Mouse (Mus musculus): Measurements from ENCODE around the gene Dse.

- TF ChIP-seq TAL1 (IDR thresholded peaks at IDR 0.05; ENCODE audit: low read length) (no peak), GATA1 (IDR thresholded peaks at IDR 0.05; ENCODE audit: low read length) (no peak)
These were observed 22.7 kb upstream of the Dse start for GRCm38 (mm10) chr10:34230121-34230675.
